26 mouse cellular contexts compared by ENCODE assay signal in genomic region chr1:44125590-44125989, GRCm38 (mm10). TPM values are rescaled to one million over a fixed set of nuclear protein-coding genes. Genes with fewer than 3 reads are reported as not detected.
DNase-seq lines count a peak whose midpoint lies in the region; ATAC-seq and TF ChIP-seq lines count a peak whose summit lies in the region.
"Had no signal": no experiment of that assay in that cellular context is flagged by ENCODE, and none has a peak within 500 bp of the region (broad histone marks: within the 10 kb centered on the region; RNA-seq: fewer than 3 reads in every experiment).

No protein-coding gene starts in this region.

- H3K27ac ChIP-seq in MEL (ENCODE audit: control insufficient read depth, low read depth, low read length): no peak overlapping the region
- H3K27ac ChIP-seq: embryonic facial prominence, embryonic 13.5 days; embryonic facial prominence, embryonic 15.5 days; forebrain, embryonic 10.5 days; forebrain, embryonic 12.5 days had no signal

- TF ChIP-seq POLR2A in MEL (IDR thresholded peaks at IDR 0.05; ENCODE audit: control insufficient read depth in 1 of 2, insufficient read depth in 1 of 2, low read depth in 1 of 2, low read length in 2 of 2, poor library complexity in 1 of 2): no peak

- H3K9me3 ChIP-seq in MEL (replicated peaks; ENCODE audit: insufficient read depth, low read length): no peaks in the 10 kb centered on the region
- H3K9me3 ChIP-seq: embryonic facial prominence, embryonic 13.5 days; embryonic facial prominence, embryonic 15.5 days; forebrain, embryonic 10.5 days; forebrain, embryonic 12.5 days; G1E had no signal

- no peaks in the 10 kb centered on the region for H3K79me2 ChIP-seq in MEL (ENCODE audit: control insufficient read depth, insufficient read depth, low read length, poor library complexity)

- no peak for TF ChIP-seq CTCF in MEL (IDR thresholded peaks at IDR 0.05 in 2 of 3, conservative IDR thresholded peaks at IDR 0.05 in 1 of 3; ENCODE audit: control insufficient read depth in 1 of 3, insufficient read depth in 1 of 3, low read depth in 2 of 3, low read length in 3 of 3, poor library complexity in 1 of 3, severe bottlenecking in 1 of 3)

- H3K36me3 ChIP-seq in MEL (ENCODE audit: control insufficient read depth in 1 of 2, insufficient read depth in 2 of 2, low read length in 2 of 2): peaks cover 2% of the 10 kb centered on the region in 2 experiments; a peak in 3 of 4 replicates

- no peaks in the 10 kb centered on the region for H3K27me3 ChIP-seq in MEL (ENCODE audit: control insufficient read depth in 1 of 2, insufficient read depth in 2 of 2, low read length in 2 of 2)
- H3K27me3 ChIP-seq: embryonic facial prominence, embryonic 13.5 days; embryonic facial prominence, embryonic 15.5 days; forebrain, embryonic 12.5 days; Patski had no signal

- no peak overlapping the region for H3K4me3 ChIP-seq in MEL (ENCODE audit: control insufficient read depth in 1 of 2, insufficient read depth in 1 of 2, low read depth in 2 of 2, low read length in 2 of 2)
- H3K4me3 ChIP-seq: embryonic facial prominence, embryonic 13.5 days; embryonic facial prominence, embryonic 15.5 days; erythroblast, embryonic 14.5 days; forebrain, embryonic 10.5 days; forebrain, embryonic 12.5 days had no signal

- peak; percentile 36; the same call in 1 of the 2 replicates for ATAC-seq in common myeloid progenitor, adult 5-6 weeks (replicated peaks; ENCODE audit: low read depth, poor library complexity, severe bottlenecking)
- peak; percentile 57 for ATAC-seq in megakaryocyte, adult 5-6 weeks (ENCODE audit: poor library complexity, severe bottlenecking)
- ATAC-seq: activated CD4-positive, CD25-positive, alpha-beta regulatory T cell, adult 4 months; forebrain, embryonic 14.5 days; forebrain, embryonic 16.5 days; Patski had no signal

- TF ChIP-seq RAD21 in MEL (IDR thresholded peaks at IDR 0.05; ENCODE audit: low read depth, low read length): no peak

- H3K4me1 ChIP-seq in MEL (ENCODE audit: control insufficient read depth in 1 of 2, insufficient read depth in 2 of 2, low read length in 2 of 2): no peaks in the 10 kb centered on the region; a peak in 1 of 4 replicates

- DNase-seq in MEL (ENCODE audit: low read depth, low spot score): peak; percentile 58
- no peak for DNase-seq in urinary bladder, adult 18-20 months (ENCODE audit: low spot score in 2 of 2)
- DNase-seq in natural killer cell, adult 2 months (ENCODE audit: low spot score in 2 of 2): no peak
- no peak for DNase-seq in heart, adult 18-20 months
- DNase-seq in adrenal gland, postnatal 14 days: no peak
- DNase-seq: adrenal gland, adult 8-10 months; adrenal gland, postnatal 25 days; cerebellum, adult 11 months; cerebellum, adult 18-20 months; cerebellum, adult 8-10 months; cerebellum, adult 9-11 months; cerebellum, postnatal 14 days; cerebellum, postnatal 36 days; embryo, embryonic 11 days had no signal

- H3K9ac ChIP-seq in MEL (ENCODE audit: control insufficient read depth, low read depth, low read length, poor library complexity, severe bottlenecking): no peak overlapping the region
- H3K9ac ChIP-seq: embryonic facial prominence, embryonic 13.5 days; embryonic facial prominence, embryonic 15.5 days; forebrain, embryonic 12.5 days had no signal

- no peak for TF ChIP-seq EP300 in MEL (IDR thresholded peaks at IDR 0.05; ENCODE audit: low read depth in 1 of 2, low read length in 2 of 2)

TF ChIP-seq in MEL, 35 proteins besides CTCF, POLR2A, EP300 and RAD21:
- TF ChIP-seq USF1 (IDR thresholded peaks at IDR 0.05; ENCODE audit: low read depth, low read length) (no peak), CHD2 (IDR thresholded peaks at IDR 0.05; ENCODE audit: low read length) (no peak), NELFE (IDR thresholded peaks at IDR 0.05; ENCODE audit: low read depth, low read length) (no peak), MAFK (IDR thresholded peaks at IDR 0.05; ENCODE audit: borderline replicate concordance, low read depth, low read length) (no peak), ETS1 (IDR thresholded peaks at IDR 0.05; ENCODE audit: low read depth, low read length) (no peak), ZNF384 (IDR thresholded peaks at IDR 0.05; ENCODE audit: low read depth, low read length) (no peak), ELF1 (IDR thresholded peaks at IDR 0.05; ENCODE audit: low read depth, low read length) (no peak), KAT2A (conservative IDR thresholded peaks at IDR 0.05; ENCODE audit: low read depth, low read length) (no peak), TBP (IDR thresholded peaks at IDR 0.05; ENCODE audit: low read depth, low read length) (no peak), TAL1 (IDR thresholded peaks at IDR 0.05; ENCODE audit: low read length) (no peak)

RNA-seq across cellular contexts. Expression of gene Bivm, which starts 6.8 kb away (rescaled TPM):
- total RNA-seq in MEL (2012; rRNA removed): 11.8 and 16.7 TPM in 2 replicates
- 10 to 100 TPM in 1 of 2 experiments, not detected in 1; 27.2 TPM for polyA plus RNA-seq in MEL (2012; ENCODE audit: insufficient read depth in 1 of 2, insufficient read length in 2 of 2, low read depth in 1 of 2, low replicate concordance in 2 of 2, missing spikeins in 1 of 2)
- total RNA-seq in common myeloid progenitor, adult 5-6 weeks (2017): 8.5 and 12.3 TPM in 2 replicates
- total RNA-seq in megakaryocyte, adult 5-6 weeks (2015): 11.8 and 12.5 TPM in 2 replicates
- 4.4 and 8.7 TPM in 2 replicates for total RNA-seq in megakaryocyte, adult 5-6 weeks (2017)
- 10 to 100 TPM in 1 of 2 experiments, 1 to 10 TPM in 1; 8.9 to 11.2 TPM for total RNA-seq in heart, adult 18-20 months (2021)
- total RNA-seq in adrenal gland, postnatal 14 days (2021): 14.3 and 16.8 TPM in 2 replicates

RNA-seq across cellular contexts. Expression of gene Kdelc1, which starts 7.0 kb away (rescaled TPM):
- total RNA-seq in MEL (2012; rRNA removed): 16.7 and 17.6 TPM in 2 replicates
- 10 to 100 TPM in 1 of 2 experiments, not detected in 1; 28.7 TPM for polyA plus RNA-seq in MEL (2012; ENCODE audit: insufficient read depth in 1 of 2, insufficient read length in 2 of 2, low read depth in 1 of 2, low replicate concordance in 2 of 2, missing spikeins in 1 of 2)
- 28.7 and 33.8 TPM in 2 replicates for total RNA-seq in common myeloid progenitor, adult 5-6 weeks (2017)
- total RNA-seq in megakaryocyte, adult 5-6 weeks (2015): 9.6 and 11.1 TPM in 2 replicates
- 5.4 and 9.9 TPM in 2 replicates for total RNA-seq in megakaryocyte, adult 5-6 weeks (2017)
- total RNA-seq in heart, adult 18-20 months (2021): 10 to 100 TPM; 15.6 to 16.9 TPM
- 23.5 TPM in 2 replicates for total RNA-seq in adrenal gland, postnatal 14 days (2021)

RNA-seq across cellular contexts. Expression of gene Ercc5, which starts 22.0 kb away (rescaled TPM):
- total RNA-seq in MEL (2012; rRNA removed): 8.0 and 8.2 TPM in 2 replicates
- polyA plus RNA-seq in MEL (2012; ENCODE audit: insufficient read depth in 1 of 2, insufficient read length in 2 of 2, low read depth in 1 of 2, low replicate concordance in 2 of 2, missing spikeins in 1 of 2): 1 to 10 TPM in 1 of 2 experiments, not detected in 1; 8.5 TPM
- 10.5 and 16.6 TPM in 2 replicates for total RNA-seq in common myeloid progenitor, adult 5-6 weeks (2017)
- 7.5 and 7.7 TPM in 2 replicates for total RNA-seq in megakaryocyte, adult 5-6 weeks (2015)
- total RNA-seq in megakaryocyte, adult 5-6 weeks (2017): 11.3 and 14.6 TPM in 2 replicates
- total RNA-seq in heart, adult 18-20 months (2021): 10 to 100 TPM; 14.8 to 16.2 TPM
- total RNA-seq in adrenal gland, postnatal 14 days (2021): 18.7 and 18.8 TPM in 2 replicates

RNA-seq across cellular contexts. Expression of gene Tex30, which starts 23.3 kb away (rescaled TPM):
- total RNA-seq in MEL (2012; rRNA removed): 85.4 and 88.2 TPM in 2 replicates
- polyA plus RNA-seq in MEL (2012; ENCODE audit: insufficient read depth in 1 of 2, insufficient read length in 2 of 2, low read depth in 1 of 2, low replicate concordance in 2 of 2, missing spikeins in 1 of 2): 100 to 1,000 TPM in 1 of 2 experiments, not detected in 1; 115 TPM
- total RNA-seq in common myeloid progenitor, adult 5-6 weeks (2017): 86.0 and 92.4 TPM in 2 replicates
- 36.1 and 61.6 TPM in 2 replicates for total RNA-seq in megakaryocyte, adult 5-6 weeks (2015)
- total RNA-seq in megakaryocyte, adult 5-6 weeks (2017): 29.3 TPM in 2 replicates
- total RNA-seq in heart, adult 18-20 months (2021): 10 to 100 TPM in 1 of 2 experiments, 1 to 10 TPM in 1; 8.3 to 10.4 TPM
- total RNA-seq in adrenal gland, postnatal 14 days (2021): 12.9 and 13.3 TPM in 2 replicates
